Mouse (Mus musculus): ENCODE data around the gene Fah. TPM values are rescaled to one million over a fixed set of nuclear protein-coding genes. Genes with fewer than 3 reads are reported as not detected.

Gene Fah
- 10 to 100 TPM; 11.3 to 14.6 TPM for polyA plus RNA-seq (2017; shearing (Covaris generic))

DNA sequence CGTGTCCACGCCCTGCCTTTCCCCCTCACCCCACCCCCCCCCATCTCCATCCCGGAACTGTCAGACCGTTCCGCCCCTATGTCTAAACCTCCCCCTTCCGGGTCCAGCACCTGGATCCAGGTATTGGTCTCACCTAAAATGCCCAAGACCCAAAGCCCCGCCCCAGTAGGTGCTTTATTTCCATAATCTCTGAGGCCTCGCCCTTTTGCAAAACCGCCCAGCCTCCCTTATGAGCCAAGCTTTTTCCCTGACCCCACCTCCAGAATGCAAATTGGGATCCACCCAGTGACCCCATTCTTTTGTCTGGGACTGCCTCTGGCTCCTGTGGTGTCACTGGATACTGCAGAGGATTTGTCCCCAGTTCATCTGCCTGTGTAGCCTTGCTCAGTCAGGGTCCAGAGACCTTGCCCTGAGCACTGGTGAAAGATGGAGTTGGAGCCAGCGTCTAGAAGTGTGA is at the start of gene Fah:
TSS of gene Fah (minus strand) at position 430 of the 457 bp plus-strand sequence.
- ATAC-seq = peak; percentile 9

DNA sequence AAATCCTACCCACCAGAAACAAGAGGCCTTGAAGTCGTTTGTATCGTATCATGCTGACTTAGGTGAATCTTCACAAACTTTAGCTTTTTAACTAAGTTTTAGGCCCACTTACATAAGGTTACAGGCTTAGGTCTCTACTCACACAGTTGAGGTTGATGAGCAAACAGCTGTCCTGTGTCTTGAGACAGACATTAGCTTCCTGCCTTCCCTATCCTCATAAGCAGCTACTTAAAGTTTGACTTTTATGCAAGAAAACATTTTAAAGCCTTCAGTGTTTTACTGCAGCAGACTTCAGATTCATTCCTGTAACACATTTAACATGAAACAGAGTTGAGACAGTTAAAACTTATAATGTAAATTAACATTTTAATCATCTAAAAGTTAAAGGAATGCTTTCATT is 46.2 kb upstream of the Fah start:
- ATAC-seq = no peak

DNA sequence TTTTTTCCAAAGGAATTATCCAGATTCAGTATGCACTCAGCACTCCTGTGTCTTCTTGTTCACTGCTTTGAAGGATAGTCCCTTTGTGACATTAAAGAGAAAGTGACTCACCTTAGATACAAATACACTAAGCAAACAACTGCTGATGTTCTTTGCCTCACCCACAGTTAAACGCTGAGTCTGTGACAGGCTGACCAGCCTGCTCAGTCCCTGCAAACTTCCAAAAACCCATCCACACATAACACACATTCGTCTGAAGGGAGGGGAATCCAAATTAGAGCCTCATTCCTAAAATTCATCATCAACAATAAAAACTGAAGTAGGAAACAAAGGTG is 45.4 kb upstream of the Fah start:
- no peak for ATAC-seq

- no peak for ATAC-seq
These were observed 44.9 kb upstream of the Fah start for GRCm38 (mm10) chr7:84651303-84651986.

- no peak for ATAC-seq
These were observed 42.5 kb upstream of the Fah start for GRCm38 (mm10) chr7:84649016-84649415.

GRCm38 (mm10) chr7:84646256-84646655 is 39.7 kb upstream of the Fah start:
- no peak for ATAC-seq

DNA sequence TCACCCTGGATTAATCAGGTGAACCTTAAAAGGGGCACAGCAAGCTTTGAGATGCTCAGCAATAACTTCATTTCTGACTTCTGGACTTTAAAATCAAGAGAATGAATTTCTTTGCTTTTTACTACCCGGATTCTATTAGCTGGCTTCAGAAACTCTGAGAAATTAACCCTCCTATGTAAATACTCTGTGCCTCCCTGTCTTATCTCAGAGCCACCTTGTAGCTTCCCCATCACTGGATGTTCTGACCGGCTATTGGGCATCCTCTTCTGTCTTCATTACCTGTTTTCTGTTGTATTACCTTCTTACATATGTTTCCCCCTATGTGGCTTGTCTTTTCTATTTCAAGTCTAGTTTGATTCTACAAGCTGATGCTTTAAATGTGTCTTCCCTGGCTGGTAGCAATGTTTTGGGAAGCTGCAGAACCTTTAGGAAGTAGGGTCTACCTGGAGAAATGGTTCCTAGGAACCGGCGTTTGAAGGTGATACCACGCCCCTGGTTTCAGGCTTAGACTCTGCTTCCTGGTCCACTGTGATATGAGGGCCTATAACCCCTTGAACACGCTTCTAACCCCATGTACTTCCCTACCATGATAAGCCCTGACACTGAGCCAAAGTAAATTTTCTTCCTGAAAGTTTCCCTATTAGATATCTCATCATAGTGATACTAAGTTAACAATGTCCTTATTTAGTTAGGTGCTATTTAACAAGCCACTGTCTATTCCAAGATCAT is 36.9 kb upstream of the Fah start:
- no peak for ATAC-seq

DNA sequence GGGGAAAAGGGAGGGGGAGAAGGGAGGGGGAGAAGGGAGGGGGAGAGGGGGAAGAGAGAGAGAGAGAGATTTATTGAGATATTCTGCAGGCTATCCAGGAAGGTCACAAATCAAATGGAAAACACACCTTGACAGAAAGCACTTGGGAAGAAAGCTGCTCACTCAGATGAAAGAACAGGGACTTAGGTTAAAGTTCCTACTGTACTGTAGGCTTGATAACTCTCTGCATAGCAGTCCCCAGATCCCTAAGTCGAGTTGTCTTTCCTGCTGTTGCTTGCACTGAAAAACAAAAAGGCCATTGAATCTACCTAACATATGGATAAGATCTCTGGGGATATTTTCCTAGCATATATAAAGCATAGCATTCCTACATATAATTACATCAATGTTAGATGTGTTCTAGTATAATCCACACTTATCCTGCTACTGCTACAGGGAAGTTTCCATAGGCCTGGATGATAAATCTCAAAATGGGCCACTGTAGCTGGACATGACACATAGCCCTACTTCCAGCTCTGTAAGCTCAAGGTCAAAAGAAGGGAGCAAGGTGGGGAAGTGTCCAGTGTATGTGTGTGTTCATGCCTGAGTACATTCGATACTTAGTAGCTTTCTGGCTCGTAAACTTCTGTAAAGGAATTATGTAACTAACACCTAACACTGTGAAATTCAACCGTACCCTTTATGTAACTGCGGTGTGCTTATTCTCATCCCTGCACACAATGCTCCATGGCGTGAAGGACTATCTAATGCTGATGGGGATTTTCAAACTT is 35.8 kb upstream of the Fah start:
- ATAC-seq = no peak

GRCm38 (mm10) chr7:84636939-84637338 is 30.4 kb upstream of the Fah start:
- ATAC-seq = no peak

DNA sequence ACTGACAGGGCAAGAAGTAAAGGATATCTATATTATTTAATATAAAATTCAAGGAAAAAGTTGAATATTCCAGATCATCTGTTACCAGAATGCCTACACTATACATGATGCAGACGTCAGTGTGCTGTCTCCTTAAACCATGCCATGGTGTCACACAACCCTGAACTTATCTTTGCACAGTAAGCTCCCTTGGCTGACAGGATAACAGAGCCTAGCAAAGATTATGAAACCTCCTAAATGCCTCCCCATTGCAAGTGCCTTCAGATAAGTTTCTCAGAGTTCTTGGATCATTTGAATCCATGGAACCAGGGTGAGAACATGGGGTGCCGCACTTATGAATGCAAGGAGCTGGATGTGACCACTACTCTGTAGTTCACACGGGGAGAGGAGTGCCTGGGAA is 25.4 kb upstream of the Fah start:
- ATAC-seq = no peak

- ATAC-seq = no peak
These were observed 17.2 kb upstream of the Fah start for GRCm38 (mm10) chr7:84623718-84624117.

DNA sequence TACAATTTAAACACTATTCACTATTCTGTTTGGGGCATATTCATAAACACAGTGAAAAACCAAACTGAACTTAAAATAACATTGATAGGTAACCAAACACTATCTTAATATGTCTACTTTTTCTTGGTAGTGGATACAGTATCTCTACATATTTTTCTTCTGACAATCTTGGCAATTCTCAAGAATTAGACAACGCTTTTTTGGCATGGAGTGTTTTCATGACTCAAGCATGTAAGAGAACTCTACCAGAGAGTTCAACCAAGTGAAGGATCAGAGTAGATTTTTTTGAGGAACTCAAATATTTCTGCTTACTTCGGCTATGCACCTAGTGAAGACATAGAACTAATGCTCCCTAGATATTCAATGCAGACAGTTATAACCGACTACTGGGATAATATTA is 14.4 kb upstream of the Fah start:
- ATAC-seq = no peak

- no peak for ATAC-seq
These were observed 12.4 kb upstream of the Fah start for GRCm38 (mm10) chr7:84618951-84619350.

- no peak for ATAC-seq
These were observed 5.9 kb upstream of the Fah start for GRCm38 (mm10) chr7:84612445-84612844.

DNA sequence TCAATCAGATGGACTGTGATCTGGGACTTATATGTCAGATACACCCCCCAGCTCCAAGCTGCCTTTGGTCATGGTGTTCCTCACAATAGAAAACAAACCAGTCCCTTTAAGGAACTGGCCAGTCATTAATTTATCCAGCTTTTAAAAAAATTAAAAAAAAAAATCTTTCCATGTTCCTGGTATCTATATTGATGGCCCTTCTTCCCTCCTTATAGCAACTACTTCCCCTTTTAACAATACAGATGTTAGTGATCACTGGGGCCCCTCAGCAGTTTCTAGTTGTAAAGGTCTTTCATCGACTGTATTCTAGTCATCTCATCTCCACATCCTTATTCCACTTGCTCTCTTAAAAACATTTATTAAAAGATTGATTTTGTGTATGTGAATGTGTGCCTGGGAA is 5.1 kb upstream of the Fah start:
- no peak for ATAC-seq

- peak; percentile 76 for ATAC-seq
These were observed 724 bp downstream of the Fah start for GRCm38 (mm10) chr7:84605704-84606292.

DNA sequence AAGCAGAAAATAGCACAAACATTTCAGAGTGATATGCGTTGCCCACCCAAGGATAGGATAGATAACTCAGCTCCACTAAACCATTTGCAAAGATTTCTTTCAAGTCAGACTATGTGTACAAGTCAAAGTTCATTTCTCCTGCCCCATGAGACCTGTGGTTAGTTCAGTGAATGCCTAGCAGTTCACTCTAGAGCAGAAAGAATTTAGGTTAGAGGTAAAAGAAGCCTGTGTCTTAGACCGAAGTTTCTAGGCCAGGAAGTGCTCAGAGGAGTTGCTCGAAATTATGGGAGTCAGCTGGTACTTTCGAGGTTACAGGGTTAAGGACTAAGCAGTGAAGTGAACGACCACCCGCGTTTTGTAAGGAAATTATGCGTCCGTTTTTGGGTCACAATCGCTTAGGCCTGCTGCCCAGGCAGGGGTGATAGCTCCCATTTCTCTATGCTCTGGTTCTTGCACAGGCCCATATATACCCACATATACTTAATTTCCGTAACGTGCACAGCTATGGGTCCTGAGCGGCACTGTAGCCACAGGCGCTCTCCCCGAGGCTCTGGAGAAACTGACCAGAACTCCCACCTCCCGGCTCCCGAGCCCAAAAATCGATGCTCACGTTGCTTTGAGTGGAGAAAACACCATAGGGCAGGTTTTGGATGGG is 1.4 kb downstream of the Fah start:
- peak; percentile 23 for ATAC-seq

- peak; percentile 16 for ATAC-seq
These were observed 2.0 kb downstream of the Fah start for GRCm38 (mm10) chr7:84604501-84604900.

- ATAC-seq = no peak
These were observed 5.2 kb downstream of the Fah start for GRCm38 (mm10) chr7:84601331-84601730.

GRCm38 (mm10) chr7:84600631-84601030 is 5.9 kb downstream of the Fah start:
- ATAC-seq = no peak

DNA sequence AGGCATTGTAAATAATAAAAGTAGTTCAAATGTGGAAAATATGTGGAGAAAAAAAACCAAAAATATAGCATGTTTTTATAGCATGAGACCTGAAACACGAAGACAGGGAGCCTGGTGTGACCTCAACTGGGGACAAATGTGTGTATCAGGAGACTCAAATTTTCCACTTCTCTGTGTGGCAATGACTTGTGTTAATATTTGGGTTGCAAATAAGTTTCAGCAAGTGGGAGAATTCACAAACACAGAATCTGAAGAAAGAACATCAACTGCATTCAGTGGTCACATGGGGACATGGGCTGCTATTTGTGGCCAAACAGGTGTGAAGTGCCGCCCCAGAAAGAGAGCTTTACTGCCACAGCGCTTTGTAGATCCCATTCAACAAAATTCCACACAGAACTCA is 9.9 kb downstream of the Fah start:
- no peak for ATAC-seq

DNA sequence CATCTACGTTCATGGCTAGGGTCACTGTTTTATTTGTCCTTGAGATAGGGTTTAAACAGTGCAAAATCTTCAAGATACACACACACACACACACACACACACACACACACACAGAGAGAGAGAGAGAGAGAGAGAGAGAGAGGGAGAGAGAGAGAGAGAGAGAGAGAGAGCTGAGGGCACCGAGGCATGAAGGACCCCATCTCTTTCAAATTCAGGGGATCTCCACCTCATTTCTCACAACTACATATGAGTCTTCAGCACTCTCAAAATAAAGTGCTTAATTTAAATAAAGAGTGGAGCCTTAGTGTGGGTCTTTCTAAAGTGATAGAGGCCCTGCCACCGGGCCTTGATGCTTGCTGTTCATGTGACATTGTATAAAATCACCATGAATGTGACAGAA is 10.5 kb downstream of the Fah start:
- no peak for ATAC-seq

GRCm38 (mm10) chr7:84594917-84595303 is 11.6 kb downstream of the Fah start:
- ATAC-seq = no peak

Measured in CD4-positive, CD25-positive, alpha-beta regulatory T cell, adult 4 months (primary cell).